Mouse (Mus musculus): ENCODE measurements around the gene Hsd17b1. TPM values are rescaled to one million over a fixed set of nuclear protein-coding genes. Genes with fewer than 3 reads are reported as not detected.

Hsd17b1 gene
- total RNA-seq (2014; fragmentation: Nextera tagmentation) (not detected in 2 replicates), total RNA-seq (2017) (not detected in 2 replicates)

DNA sequence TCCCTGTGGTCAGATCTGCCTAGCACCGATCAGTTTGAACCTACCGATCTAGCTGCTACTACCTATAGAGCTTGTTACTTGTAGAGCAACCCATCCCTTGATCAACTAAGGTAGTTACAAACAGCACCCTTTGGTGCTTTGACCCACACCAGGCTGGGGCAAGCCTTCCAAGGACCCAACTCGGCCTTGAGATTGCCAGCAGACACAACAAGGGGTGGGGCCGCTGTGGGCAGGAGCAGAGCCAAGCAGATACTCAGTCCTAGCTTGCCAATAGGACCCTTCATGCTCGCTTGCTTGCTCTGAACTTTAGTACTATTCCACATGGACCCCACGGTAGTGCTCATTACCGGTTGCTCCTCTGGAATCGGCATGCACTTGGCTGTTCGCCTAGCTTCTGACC lies at the start of gene Hsd17b1:
Hsd17b1 (plus strand) TSS at position 291 of the 400 bp plus-strand sequence.
- ATAC-seq (replicated peaks; ENCODE audit: low FRiP score, low TSS enrichment, poor library complexity, severe bottlenecking): no peak

DNA sequence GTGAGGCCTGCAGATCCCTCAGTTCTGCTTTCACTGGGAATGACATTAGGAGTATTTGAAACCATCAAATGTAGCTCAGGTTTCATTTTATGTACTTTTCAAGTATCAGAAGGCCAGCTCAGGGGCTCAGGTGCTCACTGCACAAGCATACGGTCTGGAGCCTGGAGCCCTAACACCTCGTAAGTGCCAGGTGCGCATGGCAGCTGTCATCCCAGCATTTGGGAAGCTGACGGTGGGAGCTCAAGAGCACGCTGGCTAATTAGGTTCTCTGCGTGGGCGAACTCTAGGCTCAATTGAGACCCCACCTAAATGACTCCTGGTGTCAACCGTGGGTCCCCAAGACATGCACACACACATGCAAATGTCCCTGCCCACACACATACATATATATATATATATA lies 48.9 kb upstream of the Hsd17b1 start:
- ATAC-seq (replicated peaks; ENCODE audit: low FRiP score, low TSS enrichment, poor library complexity, severe bottlenecking): no peak

DNA sequence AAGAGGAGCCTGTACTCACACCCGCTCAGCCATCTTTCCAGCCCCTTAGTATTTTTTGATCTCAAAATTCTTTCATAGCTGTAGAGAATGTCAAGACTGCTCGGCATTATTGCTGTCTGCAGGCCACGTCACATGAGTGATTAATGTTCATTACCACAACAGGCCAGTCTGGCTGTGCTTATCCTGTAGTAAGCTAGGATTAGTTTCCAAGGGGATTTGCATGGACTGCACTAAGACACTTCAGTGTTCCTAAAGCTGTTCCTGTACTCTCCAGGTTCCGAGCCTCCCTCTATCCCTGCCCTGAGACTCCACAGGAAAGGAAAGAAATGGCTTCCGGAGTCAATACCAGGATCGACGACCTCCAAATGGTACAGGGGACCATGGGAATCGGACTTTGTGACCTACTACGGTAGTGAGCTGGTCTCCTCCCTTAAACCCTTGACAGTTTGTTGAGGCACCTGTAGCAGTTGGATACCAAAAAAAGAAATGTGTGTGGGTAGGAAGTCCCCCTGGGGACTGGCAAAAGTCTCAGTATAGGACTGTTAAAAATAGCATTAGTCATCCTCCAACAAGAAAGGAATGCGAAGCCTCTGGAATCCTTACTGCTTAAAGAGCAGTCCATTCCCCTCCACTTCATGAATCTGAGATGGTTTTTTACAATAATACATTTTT lies 47.9 kb upstream of the Hsd17b1 start:
- ATAC-seq (replicated peaks; ENCODE audit: low FRiP score, low TSS enrichment, poor library complexity, severe bottlenecking): no peak

DNA sequence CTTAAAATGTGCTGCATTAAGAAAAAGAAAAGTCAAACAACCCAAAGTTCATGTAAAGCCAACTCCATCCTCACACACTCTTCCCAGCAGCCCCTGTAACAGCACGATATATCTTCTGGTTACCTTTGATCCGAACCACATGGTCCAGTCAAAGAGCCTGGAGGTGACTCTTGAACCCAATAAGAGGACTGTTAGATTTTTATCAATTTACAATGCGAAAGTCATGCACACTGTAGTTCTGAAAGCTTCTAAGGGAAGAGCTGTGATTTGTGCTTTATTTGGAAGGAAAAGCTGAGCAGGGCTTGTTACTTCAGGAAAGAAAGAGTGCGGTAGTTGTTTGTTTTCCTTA lies 47.4 kb upstream of the Hsd17b1 start:
- no peak for ATAC-seq (replicated peaks; ENCODE audit: low FRiP score, low TSS enrichment, poor library complexity, severe bottlenecking)

DNA sequence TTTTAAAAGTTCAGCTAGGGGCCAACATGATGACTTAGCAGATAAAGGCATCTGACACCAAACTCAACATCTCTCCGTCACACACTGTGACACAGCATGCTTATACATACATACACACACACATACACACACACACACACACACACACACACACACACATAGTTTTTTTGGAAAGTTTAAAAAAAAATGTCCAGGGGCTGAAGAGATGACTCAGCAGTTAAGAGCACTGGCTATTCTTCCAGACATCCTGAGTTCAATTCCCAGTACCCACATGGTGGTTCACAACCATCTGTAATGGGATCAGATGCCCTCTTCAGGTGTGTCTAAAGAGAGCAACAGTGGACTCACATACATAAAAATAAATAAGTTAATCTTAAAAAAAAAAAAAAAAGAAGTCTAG lies 46.7 kb upstream of the Hsd17b1 start:
- ATAC-seq (replicated peaks; ENCODE audit: low FRiP score, low TSS enrichment, poor library complexity, severe bottlenecking): no peak

DNA sequence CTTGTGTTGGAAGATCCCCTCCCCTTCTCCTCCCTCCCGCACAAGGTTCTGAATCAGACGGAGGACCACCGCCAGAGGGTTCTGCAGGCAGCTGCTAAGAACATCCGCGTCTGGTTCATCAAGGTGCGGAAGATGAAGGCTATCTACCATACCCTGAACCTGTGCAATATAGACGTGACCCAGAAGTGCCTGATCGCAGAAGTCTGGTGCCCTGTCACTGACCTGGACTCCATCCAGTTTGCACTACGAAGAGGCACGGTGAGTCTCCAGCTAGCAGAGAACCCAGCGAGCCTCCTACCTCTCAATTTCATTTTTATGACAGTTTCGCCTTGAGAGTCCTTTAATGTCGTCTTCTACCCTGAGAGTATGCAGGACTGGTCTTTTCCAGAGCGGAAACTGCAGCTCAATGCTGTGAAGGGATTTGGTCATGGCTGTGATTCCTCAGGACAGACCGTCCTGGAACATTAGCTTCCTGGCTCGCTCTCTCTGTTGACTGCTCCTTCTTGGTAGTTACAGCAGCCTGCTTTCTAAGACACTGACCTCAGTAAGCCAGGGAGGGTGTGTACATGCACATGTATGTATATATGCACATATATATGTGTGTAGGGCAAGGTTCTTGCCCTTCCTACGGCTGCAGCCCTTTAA lies 44.2 kb upstream of the Hsd17b1 start:
- ATAC-seq (replicated peaks; ENCODE audit: low FRiP score, low TSS enrichment, poor library complexity, severe bottlenecking): no peak

DNA sequence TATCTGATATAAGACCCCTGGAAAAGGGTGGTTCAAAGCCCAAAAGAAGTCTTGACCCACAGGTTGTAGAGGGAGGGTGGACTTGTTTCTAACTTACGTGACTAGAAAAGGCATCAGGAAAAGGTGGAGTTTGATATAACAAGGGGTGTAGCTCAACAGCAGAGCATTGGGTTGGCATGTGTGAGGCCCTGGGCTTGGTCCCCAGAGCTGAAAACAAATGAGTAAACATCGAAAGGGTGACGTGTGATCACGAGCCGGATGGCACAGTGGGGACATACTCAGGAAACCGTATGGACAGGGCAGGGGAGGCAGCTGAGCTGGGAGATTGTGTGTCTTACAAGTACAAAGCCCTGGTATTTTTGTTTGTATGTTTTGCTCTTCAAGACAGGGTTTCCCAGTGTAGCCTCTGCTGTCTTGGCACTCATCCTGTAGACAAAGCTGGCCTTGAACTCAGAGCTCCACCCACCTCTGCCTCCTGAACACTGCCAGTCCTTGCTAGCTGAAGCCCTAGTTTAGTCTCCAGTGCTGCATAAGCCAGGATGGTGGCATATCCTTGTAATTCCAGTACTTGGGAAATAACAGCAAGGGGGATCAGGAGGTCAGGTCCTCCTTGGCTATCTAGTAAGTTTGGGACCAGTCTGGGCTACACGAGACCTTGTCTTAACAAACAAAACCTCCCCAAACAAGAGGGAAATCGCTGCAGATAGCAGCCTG lies 43.4 kb upstream of the Hsd17b1 start:
- no peak for ATAC-seq (replicated peaks; ENCODE audit: low FRiP score, low TSS enrichment, poor library complexity, severe bottlenecking)

DNA sequence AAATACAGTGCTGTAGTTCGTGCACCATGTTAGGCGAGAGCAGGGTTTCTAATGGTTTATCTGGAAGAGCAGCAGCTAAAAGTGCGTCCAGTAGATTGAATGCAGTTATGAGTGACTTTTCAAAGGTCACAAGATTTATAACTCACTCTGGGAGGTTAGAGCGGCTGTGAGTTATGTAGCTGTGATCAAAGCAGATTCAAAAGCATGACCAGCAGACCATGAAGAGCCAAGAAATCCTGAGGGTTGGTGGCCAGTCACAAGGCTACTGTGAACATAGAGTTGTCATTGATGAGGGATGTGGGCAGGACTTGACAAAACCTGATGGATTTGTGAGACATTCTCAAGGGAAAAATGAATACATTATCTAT lies 42.9 kb upstream of the Hsd17b1 start:
- ATAC-seq (replicated peaks; ENCODE audit: low FRiP score, low TSS enrichment, poor library complexity, severe bottlenecking): no peak

DNA sequence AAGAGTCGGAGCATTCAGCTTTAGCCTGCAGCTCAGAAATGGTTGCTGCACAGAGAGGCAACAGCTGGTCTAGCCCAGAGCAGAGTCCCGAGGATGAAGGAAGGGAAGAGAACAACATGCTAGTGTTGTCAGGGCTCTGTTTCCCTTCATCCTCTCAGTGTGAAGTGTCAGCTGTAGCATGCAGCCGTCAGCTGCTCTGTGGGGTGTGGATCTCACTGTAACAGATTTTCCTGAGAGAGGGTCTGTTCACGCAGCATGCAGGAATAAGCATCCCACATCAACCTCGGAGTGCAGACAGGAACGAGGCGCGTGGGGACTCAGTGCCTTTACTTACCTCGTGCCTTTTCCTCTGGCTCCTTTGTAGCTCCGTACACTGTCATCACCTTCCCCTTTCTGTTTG lies 40.4 kb upstream of the Hsd17b1 start:
- no peak for ATAC-seq (replicated peaks; ENCODE audit: low FRiP score, low TSS enrichment, poor library complexity, severe bottlenecking)

DNA sequence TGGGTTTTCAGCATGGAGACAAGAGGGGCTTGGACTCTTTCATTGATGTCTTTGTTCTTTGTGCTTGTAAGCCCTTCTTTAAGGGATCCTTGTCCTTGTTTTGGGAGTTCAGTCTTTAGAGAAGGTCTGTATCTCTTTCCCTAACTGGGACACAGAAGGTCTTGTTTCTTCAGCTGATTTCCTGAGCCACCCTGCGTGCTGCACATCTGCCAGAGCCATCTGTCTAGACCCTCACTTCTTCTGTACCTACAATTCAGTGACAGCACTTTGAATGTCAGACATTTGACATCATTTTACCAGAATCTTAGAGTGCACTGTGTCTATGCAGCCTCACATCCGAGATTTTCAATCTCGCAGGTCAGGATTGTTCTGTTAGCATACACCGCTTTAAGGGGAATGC lies 32.4 kb upstream of the Hsd17b1 start:
- ATAC-seq (replicated peaks; ENCODE audit: low FRiP score, low TSS enrichment, poor library complexity, severe bottlenecking): no peak

DNA sequence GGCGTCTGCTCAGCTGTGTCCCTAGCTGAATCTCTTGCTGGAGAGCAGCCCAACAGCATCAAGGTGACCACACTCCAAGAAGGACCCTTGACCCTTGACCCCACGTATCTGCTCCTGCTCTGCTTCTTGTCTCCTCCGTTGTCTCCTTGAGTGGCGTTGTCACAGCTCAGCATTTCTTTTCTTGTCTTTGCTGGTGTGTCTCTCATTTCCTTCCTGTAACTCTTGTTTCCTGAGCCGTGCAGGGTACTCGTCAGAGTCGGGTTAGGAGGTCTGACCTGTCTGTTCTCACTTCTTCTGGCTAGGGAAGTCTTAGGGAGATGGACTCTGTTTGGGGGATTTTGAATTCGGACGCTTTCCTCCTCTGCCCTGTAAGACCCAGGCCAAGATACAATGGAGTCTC lies 31.8 kb upstream of the Hsd17b1 start:
- ATAC-seq (replicated peaks; ENCODE audit: low FRiP score, low TSS enrichment, poor library complexity, severe bottlenecking): no peak

DNA sequence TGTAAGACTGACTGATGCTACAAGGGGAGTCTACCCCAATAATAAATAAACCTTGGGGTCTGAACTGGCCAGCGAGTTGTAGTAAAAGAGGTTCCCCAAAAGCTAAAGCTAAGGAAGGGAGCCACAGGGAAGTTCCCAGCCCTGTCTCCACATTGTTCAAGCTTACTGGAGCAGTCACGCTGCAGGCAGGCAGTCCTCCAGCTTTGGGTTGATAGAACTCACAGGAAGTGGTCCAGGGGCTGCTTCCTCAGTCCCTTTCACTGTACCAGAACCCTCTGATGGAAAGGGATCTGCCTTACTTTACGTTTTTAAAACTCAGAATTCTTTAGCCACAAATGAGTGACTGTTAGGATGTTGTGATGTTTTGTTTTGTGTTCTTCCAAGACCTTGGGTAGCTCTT lies 30.7 kb upstream of the Hsd17b1 start:
- no peak for ATAC-seq (replicated peaks; ENCODE audit: low FRiP score, low TSS enrichment, poor library complexity, severe bottlenecking)

DNA sequence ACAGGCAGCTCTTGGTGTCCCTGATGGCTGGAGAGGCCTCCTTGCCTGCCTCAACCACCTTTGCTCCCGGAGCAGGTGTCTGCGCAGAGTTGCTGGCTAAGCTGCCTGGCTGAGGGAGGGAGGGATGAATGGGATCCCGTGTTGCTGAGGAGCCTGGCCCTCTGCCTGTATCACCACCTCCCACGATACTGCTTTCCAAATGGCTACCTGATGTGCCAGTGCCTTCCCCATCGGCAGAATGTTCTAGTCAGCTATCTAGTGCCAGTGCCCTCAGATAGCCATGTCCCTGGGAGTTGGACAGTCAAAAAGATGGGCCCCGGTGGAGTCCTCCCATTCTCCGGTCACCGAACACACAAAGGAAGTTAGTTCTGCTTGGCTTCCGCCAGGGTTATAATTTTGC lies 27.9 kb upstream of the Hsd17b1 start:
- ATAC-seq (replicated peaks; ENCODE audit: low FRiP score, low TSS enrichment, poor library complexity, severe bottlenecking): no peak

DNA sequence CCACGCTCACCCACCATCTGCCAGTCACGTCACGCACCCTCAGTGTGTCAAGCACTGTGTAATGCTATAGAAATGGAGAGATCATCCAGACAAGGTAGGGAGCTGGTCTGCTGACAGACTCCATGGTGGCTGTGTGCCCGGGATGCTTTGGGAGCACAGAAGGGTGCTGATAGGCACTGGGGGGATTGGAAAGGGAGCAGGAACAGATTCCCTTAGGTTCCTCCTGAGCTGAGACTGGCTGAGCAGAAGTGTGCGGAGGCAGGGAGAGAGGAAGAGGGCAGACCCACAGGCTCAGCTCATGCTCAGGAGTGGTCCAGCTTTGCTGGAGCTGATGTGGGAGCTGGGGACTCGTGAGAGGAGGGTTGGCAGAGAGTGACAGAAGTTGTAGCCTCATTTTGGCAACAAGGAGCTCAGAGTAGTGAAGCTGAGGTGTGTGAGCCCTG lies 27.1 kb upstream of the Hsd17b1 start:
- ATAC-seq (replicated peaks; ENCODE audit: low FRiP score, low TSS enrichment, poor library complexity, severe bottlenecking): no peak

DNA sequence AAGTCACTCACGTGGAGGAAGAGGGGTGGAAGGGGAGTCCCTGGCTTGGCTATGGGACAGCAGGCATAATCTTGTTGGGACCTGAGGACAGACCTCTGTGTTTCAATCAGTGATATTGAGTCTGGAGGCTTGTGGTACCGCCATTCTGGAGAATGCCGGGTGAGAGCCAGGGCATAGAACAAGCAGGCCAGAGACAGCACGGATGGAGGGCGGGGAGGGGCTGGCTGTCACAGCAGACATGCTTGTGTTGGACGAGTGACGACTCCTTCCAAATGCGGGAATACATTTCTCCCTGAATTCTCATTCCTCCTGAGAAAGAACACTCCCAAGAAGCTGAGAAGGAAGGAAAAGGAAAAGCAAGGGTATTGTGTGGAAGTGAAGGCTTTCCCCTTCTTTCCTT lies 26.6 kb upstream of the Hsd17b1 start:
- ATAC-seq (replicated peaks; ENCODE audit: low FRiP score, low TSS enrichment, poor library complexity, severe bottlenecking): no peak

DNA sequence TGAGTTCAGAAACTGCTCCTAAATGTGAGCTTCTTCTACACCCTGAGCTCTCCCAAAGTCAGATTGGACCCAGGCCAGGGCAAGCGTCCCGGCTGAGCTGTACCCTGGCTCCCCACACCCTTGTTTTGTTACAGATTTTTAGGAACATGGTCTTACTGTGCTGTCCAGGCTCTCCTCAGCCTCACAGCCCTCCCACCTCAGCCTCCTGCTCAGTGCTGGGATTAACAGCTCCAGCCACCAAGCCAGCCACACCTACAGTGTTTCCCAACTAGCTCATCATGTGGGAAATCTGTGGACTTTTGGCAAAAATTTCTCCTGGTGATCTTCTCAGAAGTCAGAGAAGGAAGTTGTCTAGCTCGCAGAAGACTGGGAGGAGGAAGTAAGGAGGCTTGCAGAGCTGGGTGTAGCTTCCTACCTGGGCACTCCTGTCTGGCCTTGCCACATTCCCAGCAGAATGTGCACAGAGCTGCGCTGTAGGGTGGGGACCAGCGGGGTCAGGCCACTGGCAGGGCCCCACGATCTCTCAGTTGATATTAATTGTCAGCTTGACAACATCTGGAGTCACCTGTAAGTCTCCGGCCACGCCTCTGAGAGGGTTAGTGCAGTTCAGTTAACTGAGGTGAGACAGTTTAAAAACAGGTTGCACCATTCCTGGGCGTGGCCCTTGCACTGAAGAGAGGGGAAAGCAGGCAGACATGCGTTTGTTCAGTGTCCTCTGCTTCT lies 25.3 kb upstream of the Hsd17b1 start:
- ATAC-seq (replicated peaks; ENCODE audit: low FRiP score, low TSS enrichment, poor library complexity, severe bottlenecking): no peak

DNA sequence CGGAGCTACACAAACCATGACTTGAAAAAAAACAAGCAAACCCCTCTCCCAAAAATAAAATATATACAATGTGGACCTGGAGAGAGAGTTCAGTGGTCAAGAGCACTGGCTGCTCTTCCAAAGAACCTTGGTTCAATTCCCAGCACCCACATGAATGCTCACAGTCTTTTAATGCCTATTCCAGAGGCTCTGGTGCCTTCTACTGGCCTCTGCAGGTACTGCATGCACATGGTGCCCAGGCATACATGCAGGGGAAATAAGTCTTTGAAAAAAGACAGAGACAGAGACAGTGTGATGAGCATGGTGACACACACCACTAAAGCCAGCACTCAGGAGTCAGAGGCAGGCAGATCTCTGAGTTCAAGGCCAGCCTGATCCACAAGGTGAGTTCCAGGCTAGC lies 24.2 kb upstream of the Hsd17b1 start:
- no peak for ATAC-seq (replicated peaks; ENCODE audit: low FRiP score, low TSS enrichment, poor library complexity, severe bottlenecking)

DNA sequence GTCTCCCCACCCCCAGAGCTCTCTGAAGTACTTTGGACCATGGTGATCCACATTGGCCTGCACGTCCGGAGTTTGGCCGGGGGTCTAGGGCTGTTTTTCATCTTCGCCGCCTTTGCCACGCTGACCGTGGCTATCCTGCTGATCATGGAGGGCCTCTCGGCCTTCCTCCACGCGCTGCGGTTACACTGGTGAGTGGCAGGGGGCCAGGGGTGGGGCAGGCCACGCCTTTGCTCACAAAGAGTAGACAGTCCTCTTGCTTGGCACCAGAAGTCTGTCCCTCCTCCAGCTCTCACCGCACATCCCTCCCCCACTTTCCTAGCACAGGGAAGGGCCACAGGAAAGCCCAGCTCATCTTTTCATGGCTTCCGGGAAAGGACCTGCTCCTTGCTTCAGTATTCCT lies 22.8 kb upstream of the Hsd17b1 start:
- 0 out of 2 replicates have a peak, but pooled peaks have one; percentile 43 for ATAC-seq (replicated peaks; ENCODE audit: low FRiP score, low TSS enrichment, poor library complexity, severe bottlenecking)

DNA sequence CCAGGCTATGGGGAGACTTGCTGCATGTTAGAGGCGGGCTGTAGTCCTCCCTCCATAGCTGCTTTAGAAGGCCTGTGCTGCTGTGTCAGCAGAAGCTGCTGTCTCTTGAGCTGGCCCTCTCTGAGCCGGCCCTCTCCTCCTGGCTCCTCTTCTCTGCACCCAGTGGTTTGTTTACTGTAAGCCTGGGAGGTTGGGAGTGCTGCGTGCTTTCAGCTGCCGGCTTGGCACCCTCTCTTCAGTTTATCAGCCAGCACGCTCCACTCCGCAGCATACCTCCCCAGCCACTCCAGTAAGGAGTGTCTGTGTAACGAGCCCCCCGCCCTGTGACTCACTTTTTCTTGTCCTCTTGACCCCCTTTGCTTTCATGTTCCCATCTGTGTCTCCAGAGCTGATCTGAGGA lies 21.3 kb upstream of the Hsd17b1 start:
- no peak for ATAC-seq (replicated peaks; ENCODE audit: low FRiP score, low TSS enrichment, poor library complexity, severe bottlenecking)

DNA sequence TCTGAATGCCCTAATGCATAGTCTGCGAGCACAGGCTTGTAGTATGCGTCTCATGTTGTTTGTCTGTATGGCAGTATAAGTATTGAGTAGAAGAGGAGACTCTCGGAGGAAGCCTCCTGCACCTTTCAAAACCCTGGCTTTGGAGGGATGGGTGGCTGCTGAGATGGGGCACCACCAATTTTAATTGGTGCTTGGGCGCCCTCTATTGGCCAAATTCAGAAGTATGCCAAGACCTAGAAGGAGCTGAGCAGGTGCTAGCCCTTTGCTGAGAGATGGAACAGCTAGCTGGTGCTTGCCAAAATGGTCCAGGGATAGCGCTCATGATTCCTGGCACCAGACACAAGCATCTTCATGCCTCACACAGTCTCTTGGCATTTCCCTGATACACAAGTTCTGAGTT lies 20.4 kb upstream of the Hsd17b1 start:
- peak; percentile 69 for ATAC-seq (replicated peaks; ENCODE audit: low FRiP score, low TSS enrichment, poor library complexity, severe bottlenecking)

Measured in megakaryocyte-erythroid progenitor cell, adult 5-6 weeks (primary cell).